Mouse (Mus musculus): Measurements from ENCODE around the gene Pea15a. TPM values are rescaled to one million over a fixed set of nuclear protein-coding genes. Genes with fewer than 3 reads are reported as not detected.
A peak's percentile ranks its signal among the peaks of the same experiment; 100 is the strongest.

Pea15a gene
- polyA plus RNA-seq, 1 experiment from 2014 or later, result 140 TPM

DNA sequence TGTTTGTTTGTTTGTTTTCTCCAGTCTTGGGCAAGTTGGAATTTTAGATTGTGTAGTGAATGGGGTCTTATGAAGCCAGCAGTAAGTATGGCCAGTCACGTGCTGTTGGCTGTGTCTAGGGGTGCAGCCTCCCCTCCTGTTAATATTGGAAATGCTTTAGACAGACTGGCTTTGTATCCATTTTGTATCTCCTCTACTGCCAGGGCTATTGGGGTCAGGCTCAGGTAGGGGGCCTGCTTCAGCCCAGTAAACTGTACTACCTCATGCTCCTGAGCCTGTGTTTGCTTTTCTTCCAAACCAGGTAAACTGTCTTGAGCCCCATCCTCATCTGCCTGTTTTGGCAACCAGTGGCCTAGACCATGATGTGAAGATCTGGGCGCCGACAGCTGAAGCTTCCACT lies 14.4 kb downstream of the Pea15a start:
- no peaks in the 10 kb centered on the region for H3K4me1 ChIP-seq (ENCODE audit: insufficient read depth)
- DNase-seq (no peak), ATAC-seq (ENCODE audit: insufficient read depth) (no peak)
- H3K4me3 ChIP-seq (ENCODE audit: low read depth, low read length), result no peak overlapping the region
- no peak overlapping the region for H3K9ac ChIP-seq
- H3K4me2 ChIP-seq, result no peak overlapping the region
- no peaks in the 10 kb centered on the region for H3K9me3 ChIP-seq (ENCODE audit: low read depth, low read length)
- no peak for TF ChIP-seq CTCF (IDR thresholded peaks at IDR 0.05; ENCODE audit: low read depth)
- WGBS, result 90% methylated on average over 3 of the region's 3 CpGs
- peaks cover 93% of the 10 kb centered on the region for H3K36me3 ChIP-seq (ENCODE audit: insufficient read depth)
- no peak overlapping the region for H3K27ac ChIP-seq (ENCODE audit: low read depth)
- no peaks in the 10 kb centered on the region for H3K27me3 ChIP-seq (ENCODE audit: insufficient read depth, low read length)

- Histone ChIP-seq H3K27me3 (ENCODE audit: insufficient read depth, low read length) (no peaks in the 10 kb centered on the region), H3K36me3 (ENCODE audit: insufficient read depth) (peaks cover 93% of the 10 kb centered on the region), H3K4me2 (no peak overlapping the region), H3K9me3 (ENCODE audit: low read depth, low read length) (no peaks in the 10 kb centered on the region), H3K4me1 (ENCODE audit: insufficient read depth) (no peaks in the 10 kb centered on the region), H3K4me3 (ENCODE audit: low read depth, low read length) (no peak overlapping the region), H3K9ac (no peak overlapping the region), H3K27ac (ENCODE audit: low read depth) (no peak overlapping the region)
- 85% methylated on average over 2 of the region's 2 CpGs for WGBS
- ATAC-seq (ENCODE audit: insufficient read depth) (no peak), DNase-seq (no peak)
- TF ChIP-seq CTCF (IDR thresholded peaks at IDR 0.05; ENCODE audit: low read depth), result 0 out of 2 replicates have a peak, but pooled peaks have one; percentile 1
Measured at GRCm38 (mm10) chr1:172191578-172191977, 15.0 kb downstream of the Pea15a start.

GRCm38 (mm10) chr1:172188891-172189290 lies 17.7 kb downstream of the Pea15a start:
- no peak overlapping the region for H3K4me3 ChIP-seq (ENCODE audit: low read depth, low read length)
- H3K9me3 ChIP-seq (ENCODE audit: low read depth, low read length), result no peaks in the 10 kb centered on the region
- H3K27ac ChIP-seq (ENCODE audit: low read depth), result no peak overlapping the region
- H3K9ac ChIP-seq, result no peak overlapping the region
- 70% methylated on average over 4 of the region's 4 CpGs for WGBS
- H3K4me1 ChIP-seq (ENCODE audit: insufficient read depth), result no peaks in the 10 kb centered on the region
- no peaks in the 10 kb centered on the region for H3K27me3 ChIP-seq (ENCODE audit: insufficient read depth, low read length)
- TF ChIP-seq CTCF (IDR thresholded peaks at IDR 0.05; ENCODE audit: low read depth), result peak; percentile 70
- ATAC-seq (ENCODE audit: insufficient read depth), result peak; percentile 52; the same call in 1 of the 2 replicates
- peak; percentile 35 for DNase-seq
- H3K36me3 ChIP-seq (ENCODE audit: insufficient read depth), result peaks cover 86% of the 10 kb centered on the region
- H3K4me2 ChIP-seq, result no peak overlapping the region

- Histone ChIP-seq H3K4me2 (no peak overlapping the region), H3K27me3 (ENCODE audit: insufficient read depth, low read length) (no peaks in the 10 kb centered on the region), H3K27ac (ENCODE audit: low read depth) (no peak overlapping the region), H3K4me1 (ENCODE audit: insufficient read depth) (no peaks in the 10 kb centered on the region), H3K9me3 (ENCODE audit: low read depth, low read length) (no peaks in the 10 kb centered on the region), H3K9ac (no peak overlapping the region), H3K4me3 (ENCODE audit: low read depth, low read length) (no peak overlapping the region), H3K36me3 (ENCODE audit: insufficient read depth) (peaks cover 80% of the 10 kb centered on the region)
- WGBS, result 91% methylated on average over 10 of the region's 10 CpGs
- ATAC-seq (ENCODE audit: insufficient read depth), result no peak
- peak; percentile 41; the same call in 1 of the 2 replicates for TF ChIP-seq CTCF (IDR thresholded peaks at IDR 0.05; ENCODE audit: low read depth)
- peak; percentile 53 for DNase-seq
Measured at GRCm38 (mm10) chr1:172186401-172187289, 20.0 kb downstream of the Pea15a start.

DNA sequence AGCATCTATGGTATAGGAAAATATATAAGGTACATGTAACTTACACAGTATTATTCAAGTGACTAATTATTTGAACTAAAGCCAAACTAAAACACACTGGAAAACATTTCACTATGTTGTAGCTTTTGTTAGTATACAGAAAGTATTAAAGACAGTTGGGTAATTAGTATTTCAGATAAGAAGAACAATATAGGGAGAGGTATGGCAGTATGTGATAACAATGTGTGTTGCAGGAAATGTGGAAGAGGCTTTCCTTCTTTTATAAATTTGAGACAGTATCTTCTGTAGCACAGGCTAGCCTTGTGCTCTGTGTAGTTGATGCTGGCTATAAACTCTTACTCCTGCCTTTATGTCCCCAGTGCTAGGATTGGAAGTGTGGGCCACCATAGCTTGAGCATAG lies 22.7 kb downstream of the Pea15a start:
- no peak for ATAC-seq (ENCODE audit: insufficient read depth)
- Histone ChIP-seq H3K9me3 (ENCODE audit: low read depth, low read length) (no peaks in the 10 kb centered on the region), H3K36me3 (ENCODE audit: insufficient read depth) (peaks cover 80% of the 10 kb centered on the region), H3K9ac (no peak overlapping the region), H3K27ac (ENCODE audit: low read depth) (no peak overlapping the region), H3K4me3 (ENCODE audit: low read depth, low read length) (no peak overlapping the region), H3K4me1 (ENCODE audit: insufficient read depth) (no peaks in the 10 kb centered on the region), H3K4me2 (no peak overlapping the region), H3K27me3 (ENCODE audit: insufficient read depth, low read length) (no peaks in the 10 kb centered on the region)
- TF ChIP-seq CTCF (IDR thresholded peaks at IDR 0.05; ENCODE audit: low read depth), result no peak
- no peak for DNase-seq

DNA sequence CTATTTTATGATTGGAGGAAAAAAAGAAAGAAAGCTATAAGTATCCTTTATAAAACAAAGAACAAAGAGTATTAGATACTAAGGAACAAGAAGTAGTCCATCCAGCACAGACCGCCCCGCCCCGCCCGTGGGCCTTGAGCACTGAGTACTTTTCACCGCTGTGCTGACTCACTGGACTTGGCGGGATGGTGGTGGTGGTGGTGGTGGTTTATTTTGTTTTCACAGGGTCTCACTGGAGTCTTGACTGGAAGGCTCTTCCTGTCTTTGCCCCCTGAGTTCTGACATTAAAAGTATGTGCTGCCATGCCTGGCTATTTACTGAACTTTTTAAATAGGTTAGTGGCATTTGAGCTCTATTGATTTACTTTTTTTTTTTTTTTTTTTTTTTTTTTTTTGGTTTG lies 23.5 kb downstream of the Pea15a start:
- Histone ChIP-seq H3K9ac (no peak overlapping the region), H3K4me2 (no peak overlapping the region), H3K4me1 (ENCODE audit: insufficient read depth) (no peaks in the 10 kb centered on the region), H3K27me3 (ENCODE audit: insufficient read depth, low read length) (no peaks in the 10 kb centered on the region), H3K36me3 (ENCODE audit: insufficient read depth) (peaks cover 78% of the 10 kb centered on the region), H3K4me3 (ENCODE audit: low read depth, low read length) (no peak overlapping the region), H3K9me3 (ENCODE audit: low read depth, low read length) (no peaks in the 10 kb centered on the region), H3K27ac (ENCODE audit: low read depth) (no peak overlapping the region)
- TF ChIP-seq CTCF (IDR thresholded peaks at IDR 0.05; ENCODE audit: low read depth), result no peak
- WGBS, result 93% methylated on average over 6 of the region's 6 CpGs
- DNase-seq (no peak), ATAC-seq (ENCODE audit: insufficient read depth) (no peak)

DNA sequence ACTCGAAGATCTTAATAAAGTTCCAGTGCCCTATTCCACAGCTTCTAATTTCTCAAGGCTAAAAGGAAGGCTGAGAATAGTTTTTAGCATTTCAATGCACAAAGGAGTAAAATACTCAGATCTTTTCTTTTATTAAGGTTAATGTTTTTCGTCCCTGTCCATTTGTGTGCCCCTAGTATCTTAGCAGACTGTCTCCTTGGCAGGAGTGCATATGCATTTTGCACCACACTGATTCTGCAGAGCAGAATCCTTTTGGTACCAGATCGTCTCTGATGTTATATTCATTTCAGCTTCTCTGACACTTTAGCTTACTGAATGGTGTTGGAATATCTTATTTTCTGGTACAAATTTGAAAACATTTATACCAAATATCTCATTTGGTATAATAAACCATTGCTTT lies 24.8 kb downstream of the Pea15a start:
- H3K9ac ChIP-seq, result no peak overlapping the region
- H3K27ac ChIP-seq (ENCODE audit: low read depth), result no peak overlapping the region
- 92% methylated on average over 3 of the region's 3 CpGs for WGBS
- peaks cover 78% of the 10 kb centered on the region for H3K36me3 ChIP-seq (ENCODE audit: insufficient read depth)
- DNase-seq (no peak), ATAC-seq (ENCODE audit: insufficient read depth) (no peak)
- H3K4me3 ChIP-seq (ENCODE audit: low read depth, low read length), result no peak overlapping the region
- H3K4me2 ChIP-seq, result no peak overlapping the region
- no peaks in the 10 kb centered on the region for H3K9me3 ChIP-seq (ENCODE audit: low read depth, low read length)
- TF ChIP-seq CTCF (IDR thresholded peaks at IDR 0.05; ENCODE audit: low read depth), result no peak
- H3K4me1 ChIP-seq (ENCODE audit: insufficient read depth), result no peaks in the 10 kb centered on the region
- H3K27me3 ChIP-seq (ENCODE audit: insufficient read depth, low read length), result no peaks in the 10 kb centered on the region

Data from lung, embryonic 14.5 days (tissue).